Mouse (Mus musculus): ENCODE data around the gene Anapc10.
A peak's percentile ranks its signal among the peaks of the same experiment; 100 is the strongest.
"Not testable (repeated sequence)": the region's sequence is repeated elsewhere in the genome, so short reads cannot be mapped to it uniquely, and the experiment has no call there.

Anapc10 gene

GRCm38 (mm10) chr8:79711064-79711961, at the start of gene Anapc10, which contains the start of gene Abce1:
Gene Anapc10, plus strand, starts transcription at chr8:79711820.
Gene Abce1, minus strand, starts transcription at chr8:79711740.
- peak; percentile 100 for DNase-seq (ENCODE audit: low read depth)

GRCm38 (mm10) chr8:79676461-79676860, 35.2 kb upstream of the Anapc10 start:
- DNase-seq (ENCODE audit: low read depth): no peak

GRCm38 (mm10) chr8:79679005-79679404, 32.6 kb upstream of the Anapc10 start:
- peak; percentile 41 for DNase-seq (ENCODE audit: low read depth)

- peak; percentile 28 for DNase-seq (ENCODE audit: low read depth)
Observed at GRCm38 (mm10) chr8:79680083-79680482, 31.5 kb upstream of the Anapc10 start.

- peak; percentile 32 for DNase-seq (ENCODE audit: low read depth)
Observed at GRCm38 (mm10) chr8:79680555-79680954, 31.1 kb upstream of the Anapc10 start.

GRCm38 (mm10) chr8:79680965-79681364, 30.7 kb upstream of the Anapc10 start:
- DNase-seq (ENCODE audit: low read depth): no peak

GRCm38 (mm10) chr8:79685927-79686326, 25.7 kb upstream of the Anapc10 start:
- not testable (repeated sequence) for DNase-seq (ENCODE audit: low read depth)

- DNase-seq (ENCODE audit: low read depth): no peak
Observed at GRCm38 (mm10) chr8:79692531-79692930, 19.1 kb upstream of the Anapc10 start.

GRCm38 (mm10) chr8:79706687-79707086, 4.9 kb upstream of the Anapc10 start:
- no peak for DNase-seq (ENCODE audit: low read depth)

- DNase-seq (ENCODE audit: low read depth): no peak
Observed at GRCm38 (mm10) chr8:79712676-79713075, 1.1 kb downstream of the Anapc10 start.

GRCm38 (mm10) chr8:79721537-79721936, 9.9 kb downstream of the Anapc10 start:
- no peak for DNase-seq (ENCODE audit: low read depth)

- DNase-seq (ENCODE audit: low read depth): no peak
Observed at GRCm38 (mm10) chr8:79723308-79723707, 11.7 kb downstream of the Anapc10 start.

GRCm38 (mm10) chr8:79724589-79724988, 13.0 kb downstream of the Anapc10 start:
- DNase-seq (ENCODE audit: low read depth): peak; percentile 12

GRCm38 (mm10) chr8:79727900-79728299, 16.3 kb downstream of the Anapc10 start:
- no peak for DNase-seq (ENCODE audit: low read depth)

- DNase-seq (ENCODE audit: low read depth): peak; percentile 72
Observed at GRCm38 (mm10) chr8:79734304-79734703, 22.7 kb downstream of the Anapc10 start.

GRCm38 (mm10) chr8:79748171-79748570, 36.6 kb downstream of the Anapc10 start:
- no peak for DNase-seq (ENCODE audit: low read depth)

- DNase-seq (ENCODE audit: low read depth): no peak
Observed at GRCm38 (mm10) chr8:79748591-79748990, 37.0 kb downstream of the Anapc10 start.

GRCm38 (mm10) chr8:79750305-79750704, 38.7 kb downstream of the Anapc10 start:
- DNase-seq (ENCODE audit: low read depth): no peak

- DNase-seq (ENCODE audit: low read depth): not testable (repeated sequence)
Observed at GRCm38 (mm10) chr8:79794873-79795272, 83.3 kb downstream of the Anapc10 start.

- DNase-seq (ENCODE audit: low read depth): no peak
Observed at GRCm38 (mm10) chr8:79796690-79797089, 85.1 kb downstream of the Anapc10 start.

GRCm38 (mm10) chr8:79804499-79804898, 92.9 kb downstream of the Anapc10 start:
- no peak for DNase-seq (ENCODE audit: low read depth)

- DNase-seq (ENCODE audit: low read depth): no peak
Observed at GRCm38 (mm10) chr8:79806971-79807370, 95.4 kb downstream of the Anapc10 start.

- no peak for DNase-seq (ENCODE audit: low read depth)
Observed at GRCm38 (mm10) chr8:79826534-79826933, 114.9 kb downstream of the Anapc10 start.

All from induced T-regulatory cell, adult 2 months (primary cell).